Mouse (Mus musculus) left cerebral cortex, postnatal 4 days (tissue): Measurements from ENCODE around the gene Cds1. TPM values are rescaled to one million over a fixed set of nuclear protein-coding genes. Genes with fewer than 3 reads are reported as not detected.
"Not testable (repeated sequence)": the region's sequence is repeated elsewhere in the genome, so short reads cannot be mapped to it uniquely, and the experiment has no call there.

Source experiments
- DNase-seq: peaks from one replicate; pipeline ENCODE4 v3.0.0-alpha.2; 2022
- intact Hi-C: fragments of 180-260 bp; cut with DNase I; formaldehyde crosslinking; loops from one replicate; pipeline ENCODE4 v1.15.1; 2025
- total RNA-seq, 2 experiments: library from RNA; stranded (reverse); gene quantifications; 2 replicates each; pipeline ENCODE4 v1.2.3; 2021

The Cds1 gene
- total RNA-seq, 2 experiments from 2014 or later = 20.1 to 25.1 TPM

DNA sequence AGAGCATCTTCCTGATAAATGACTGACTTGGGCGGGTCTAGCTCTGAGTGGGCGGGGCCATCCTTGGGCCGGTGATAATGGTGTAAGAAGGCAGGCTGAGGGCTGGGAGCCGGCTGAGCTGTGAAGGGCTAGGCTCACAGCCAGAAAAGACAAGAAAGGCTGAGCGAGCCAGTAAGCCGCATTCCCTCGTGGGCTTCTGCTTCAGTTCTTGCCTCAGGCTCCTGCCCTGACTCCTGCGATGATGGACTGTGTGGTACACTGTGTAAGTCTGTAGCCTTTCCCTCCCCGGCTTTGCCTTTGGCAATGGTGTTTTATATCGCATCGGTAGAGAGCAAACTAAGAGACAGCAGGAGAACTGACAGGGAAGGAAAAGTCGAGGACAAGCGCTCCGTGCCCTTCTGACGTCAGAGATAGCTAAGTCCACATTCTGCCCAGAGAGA lies 61.6 kb downstream of the Cds1 start:
- peak; percentile 72 for DNase-seq
- intact Hi-C loops = no loop called here

DNA sequence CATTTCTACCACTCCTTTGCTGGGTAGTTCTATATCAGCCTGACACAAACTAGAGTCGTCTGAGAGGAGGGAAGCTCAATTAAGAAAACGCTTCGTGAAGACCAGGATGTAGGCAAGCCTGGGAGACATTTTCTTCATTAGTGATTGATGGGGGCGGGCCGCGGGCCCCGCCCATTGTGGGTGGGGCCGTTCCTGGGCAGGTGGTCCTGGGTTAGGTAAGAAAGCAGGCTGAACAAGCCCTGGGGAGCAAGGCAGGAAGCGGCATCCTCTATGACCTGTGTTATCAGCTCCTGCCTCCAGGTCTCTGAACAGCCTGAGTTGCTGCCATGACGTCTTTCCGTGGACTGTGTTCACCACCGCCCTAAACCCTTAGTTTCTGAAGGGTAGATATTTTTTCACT lies 62.5 kb downstream of the Cds1 start:
- DNase-seq = no peak
- intact Hi-C loops = no loop called here

- peak; percentile 66 for DNase-seq
- intact Hi-C loops = no loop called here
Observed at GRCm38 (mm10) chr5:101828932-101829331, 64.0 kb downstream of the Cds1 start.

GRCm38 (mm10) chr5:101830180-101830579 lies 65.2 kb downstream of the Cds1 start:
- no peak for DNase-seq
- intact Hi-C loops = no loop called here

- intact Hi-C loops = no loop called here
- DNase-seq = no peak
Observed at GRCm38 (mm10) chr5:101832042-101832441, 67.1 kb downstream of the Cds1 start.

- no peak for DNase-seq
- intact Hi-C loops = no loop called here
Observed at GRCm38 (mm10) chr5:101832991-101833390, 68.1 kb downstream of the Cds1 start.

DNA sequence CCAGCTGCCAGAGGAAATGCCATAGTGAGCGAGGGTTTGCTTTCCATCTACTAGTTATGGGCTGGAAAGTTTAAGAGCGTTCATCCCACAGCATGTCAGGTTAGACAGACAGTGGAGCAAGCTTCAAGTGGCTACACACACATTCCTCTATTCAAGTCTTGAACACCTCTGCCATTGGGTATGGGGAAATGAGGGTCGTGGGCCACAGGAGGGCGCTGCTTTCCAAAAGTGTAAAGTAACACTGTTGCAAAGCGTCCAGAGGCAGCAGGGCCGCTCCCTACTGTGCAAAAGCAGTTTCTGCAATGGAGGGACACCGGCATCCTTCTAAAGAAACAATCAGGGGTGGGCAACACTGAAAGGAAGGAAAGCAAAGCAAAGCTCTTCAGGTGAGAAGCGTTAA lies 68.9 kb downstream of the Cds1 start:
- no peak for DNase-seq
- intact Hi-C loops = no loop called here

- intact Hi-C loops = no loop called here
- DNase-seq = no peak
Observed at GRCm38 (mm10) chr5:101836221-101836620, 71.3 kb downstream of the Cds1 start.

DNA sequence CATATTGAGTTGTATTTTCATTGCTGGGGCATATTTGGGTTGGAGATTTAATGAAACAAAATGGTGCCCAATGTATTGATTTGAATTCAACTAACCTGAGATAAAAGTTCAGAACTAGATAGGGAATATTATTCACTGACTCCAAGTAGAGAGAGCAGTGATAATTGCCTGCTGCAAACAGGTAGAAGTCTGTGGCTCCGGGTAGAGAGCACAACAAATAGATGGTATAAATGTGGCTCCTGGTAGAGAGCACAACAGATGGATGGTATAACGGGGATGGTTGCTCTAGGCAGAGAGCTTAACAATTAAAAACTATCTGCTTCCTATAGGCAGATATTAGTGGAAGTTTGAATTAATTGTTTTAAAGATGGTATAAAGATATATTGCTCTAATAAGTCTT lies 72.7 kb downstream of the Cds1 start:
- intact Hi-C loops = not testable (repeated sequence)

GRCm38 (mm10) chr5:101840476-101840875 lies 75.5 kb downstream of the Cds1 start:
- intact Hi-C loops = no loop called here
- DNase-seq = no peak

More for the DNA sequence above, 72.7 kb downstream of the Cds1 start:
- not testable (repeated sequence) for DNase-seq

DNA sequence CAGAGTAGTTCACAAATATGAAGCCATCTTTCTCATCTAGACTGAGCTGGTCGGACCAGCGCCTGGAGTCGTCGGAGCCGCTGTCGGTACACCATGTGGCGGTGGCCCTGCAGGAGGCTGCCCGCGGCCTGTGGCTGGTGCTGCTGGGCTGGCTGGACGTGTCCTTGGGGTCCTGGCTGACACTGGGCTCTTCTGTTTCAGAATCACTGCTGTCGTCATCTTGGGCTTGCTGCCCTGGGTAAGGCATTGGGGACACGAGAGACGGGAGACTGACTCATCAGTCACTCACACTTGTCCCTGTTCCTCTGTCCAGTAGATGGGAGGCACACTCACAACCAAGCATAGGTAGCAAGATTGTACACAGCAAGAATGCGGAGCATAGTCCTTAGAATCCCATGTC lies 80.1 kb downstream of the Cds1 start:
- intact Hi-C loops = no loop called here
- no peak for DNase-seq

DNA sequence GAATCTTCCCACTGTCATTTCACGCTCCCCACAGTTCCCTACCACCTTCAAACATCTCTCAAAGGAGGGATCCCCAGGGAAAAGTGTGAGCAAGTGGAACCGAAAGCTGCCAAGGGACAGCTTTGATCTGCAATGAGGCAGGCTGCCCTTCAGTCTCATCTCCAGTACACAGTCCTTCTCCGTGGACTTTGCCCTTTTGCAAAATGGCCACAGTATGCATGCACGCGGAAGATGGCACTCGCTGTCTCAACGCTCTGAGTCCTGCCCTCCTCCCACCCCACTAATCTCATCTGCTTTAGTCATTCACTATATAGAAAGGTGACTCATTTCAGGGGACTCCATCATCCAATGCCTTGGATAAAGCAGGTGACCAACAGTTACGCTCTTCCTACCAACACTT lies 81.0 kb downstream of the Cds1 start:
- DNase-seq = no peak
- intact Hi-C loops = no loop called here

DNA sequence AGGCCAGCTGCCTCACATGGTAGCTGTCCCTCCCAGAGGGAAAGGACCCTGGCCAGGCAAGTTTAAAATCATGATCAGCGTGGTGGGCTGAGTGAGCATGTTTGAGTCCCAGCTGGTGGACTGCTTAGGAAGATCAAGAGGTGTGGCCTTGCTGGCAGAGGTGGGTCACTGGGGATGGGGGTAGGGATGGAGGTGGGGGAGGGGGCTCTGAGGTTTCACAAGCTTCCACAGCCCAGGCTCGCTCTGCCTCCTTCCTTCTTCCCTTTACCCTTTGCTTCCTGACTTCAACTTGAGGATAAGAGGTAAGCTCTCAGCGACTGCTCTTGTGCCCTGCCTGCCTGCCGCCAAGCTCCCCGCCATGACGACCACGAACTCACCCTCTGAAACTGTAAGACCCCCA lies 82.4 kb downstream of the Cds1 start:
- DNase-seq = no peak
- intact Hi-C loops = no loop called here

DNA sequence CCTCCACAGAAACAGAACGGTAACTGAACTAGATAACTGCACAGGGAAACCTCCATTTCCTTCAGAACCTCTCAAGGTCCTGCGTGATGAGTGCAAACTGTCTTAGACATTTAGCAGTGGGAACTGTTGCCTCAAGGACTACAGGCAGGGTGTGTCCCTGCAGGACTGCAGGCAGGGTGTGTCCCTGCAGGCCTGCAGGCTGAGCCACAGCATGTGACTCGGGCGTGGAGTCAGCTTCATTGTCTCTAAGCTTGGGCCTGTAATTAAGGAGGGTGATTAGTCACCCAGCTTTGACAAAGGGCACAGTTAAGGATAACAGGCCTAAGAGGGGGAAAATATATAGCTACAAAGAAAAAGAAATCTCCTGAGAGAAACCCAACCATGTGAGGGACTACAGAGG lies 82.8 kb downstream of the Cds1 start:
- DNase-seq = no peak
- intact Hi-C loops = no loop called here

DNA sequence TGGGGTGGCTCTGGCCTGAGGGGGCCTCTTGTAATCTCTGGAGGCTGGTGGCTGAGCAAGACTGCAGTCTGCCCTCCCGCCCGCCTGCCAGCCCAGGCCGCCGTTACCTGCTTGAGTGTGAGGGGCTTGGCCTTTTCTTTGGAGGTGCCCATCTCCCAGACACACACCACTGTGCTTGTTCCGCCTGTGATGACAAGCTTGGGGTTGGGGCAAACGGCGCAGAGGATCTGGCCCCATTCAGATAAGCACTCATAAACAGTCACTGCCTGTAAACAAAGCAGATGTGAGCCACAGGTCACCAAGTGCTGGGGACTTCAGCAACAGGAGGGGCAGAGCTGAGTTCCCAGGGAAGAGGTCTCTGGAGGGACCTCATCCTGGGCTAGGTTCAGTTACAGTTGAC lies 86.2 kb downstream of the Cds1 start:
- intact Hi-C loops = no loop called here
- DNase-seq = no peak

GRCm38 (mm10) chr5:101852116-101852680 lies 87.3 kb downstream of the Cds1 start:
- DNase-seq = no peak
- intact Hi-C loops = no loop called here

DNA sequence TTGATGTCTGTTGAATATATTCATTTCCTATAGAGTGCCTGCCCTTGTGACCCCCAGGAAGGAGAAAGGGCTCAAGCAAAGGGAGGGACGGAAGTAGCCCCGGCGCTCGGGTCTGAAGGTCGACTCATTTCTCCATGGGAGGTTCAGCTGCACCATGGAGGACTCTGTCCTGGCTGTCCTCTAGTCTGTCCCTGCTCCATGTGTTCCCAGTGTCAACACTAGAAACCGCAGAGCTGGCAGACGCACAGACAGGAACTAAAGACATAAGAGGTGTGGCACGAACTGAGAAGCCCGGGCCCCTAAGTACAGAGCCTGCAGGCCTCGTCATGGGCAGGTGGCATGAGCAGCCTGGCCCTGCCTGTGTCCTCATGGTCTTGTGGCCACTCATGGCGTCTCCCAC lies 89.2 kb downstream of the Cds1 start:
- no peak for DNase-seq
- intact Hi-C loops = no loop called here

- peak; percentile 21 for DNase-seq
- intact Hi-C loops = no loop called here
Observed at GRCm38 (mm10) chr5:101854667-101855066, 89.7 kb downstream of the Cds1 start.

GRCm38 (mm10) chr5:101855475-101855874 lies 90.5 kb downstream of the Cds1 start:
- DNase-seq = no peak
- intact Hi-C loops = no loop called here

DNA sequence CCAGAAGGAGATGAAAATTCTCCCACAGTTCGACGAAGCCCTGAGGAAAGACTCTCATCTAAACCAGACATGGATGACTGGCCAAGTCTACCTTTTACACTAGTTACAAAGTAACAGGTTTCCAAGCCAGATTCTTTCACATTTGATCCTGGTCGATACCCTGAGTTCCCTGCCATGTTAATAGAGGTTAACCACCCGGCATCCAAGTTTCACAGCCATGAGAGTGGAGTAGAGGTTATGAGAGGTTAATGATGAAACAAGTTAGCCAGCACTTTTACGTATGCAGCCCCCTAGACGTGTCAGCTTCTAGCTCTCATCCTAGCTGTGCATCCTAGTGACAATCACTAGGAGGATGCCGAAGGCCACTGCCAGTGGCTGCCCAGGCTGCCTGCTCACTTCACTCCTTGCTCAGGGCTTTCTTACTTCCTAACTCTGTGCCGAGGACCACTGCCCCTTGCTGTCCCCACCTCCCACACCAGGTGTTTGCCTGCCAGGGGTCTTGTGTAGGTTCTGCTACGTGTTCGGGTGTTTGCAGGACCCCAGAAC lies 94.0 kb downstream of the Cds1 start:
- no peak for DNase-seq
- intact Hi-C loops = no loop called here

DNA sequence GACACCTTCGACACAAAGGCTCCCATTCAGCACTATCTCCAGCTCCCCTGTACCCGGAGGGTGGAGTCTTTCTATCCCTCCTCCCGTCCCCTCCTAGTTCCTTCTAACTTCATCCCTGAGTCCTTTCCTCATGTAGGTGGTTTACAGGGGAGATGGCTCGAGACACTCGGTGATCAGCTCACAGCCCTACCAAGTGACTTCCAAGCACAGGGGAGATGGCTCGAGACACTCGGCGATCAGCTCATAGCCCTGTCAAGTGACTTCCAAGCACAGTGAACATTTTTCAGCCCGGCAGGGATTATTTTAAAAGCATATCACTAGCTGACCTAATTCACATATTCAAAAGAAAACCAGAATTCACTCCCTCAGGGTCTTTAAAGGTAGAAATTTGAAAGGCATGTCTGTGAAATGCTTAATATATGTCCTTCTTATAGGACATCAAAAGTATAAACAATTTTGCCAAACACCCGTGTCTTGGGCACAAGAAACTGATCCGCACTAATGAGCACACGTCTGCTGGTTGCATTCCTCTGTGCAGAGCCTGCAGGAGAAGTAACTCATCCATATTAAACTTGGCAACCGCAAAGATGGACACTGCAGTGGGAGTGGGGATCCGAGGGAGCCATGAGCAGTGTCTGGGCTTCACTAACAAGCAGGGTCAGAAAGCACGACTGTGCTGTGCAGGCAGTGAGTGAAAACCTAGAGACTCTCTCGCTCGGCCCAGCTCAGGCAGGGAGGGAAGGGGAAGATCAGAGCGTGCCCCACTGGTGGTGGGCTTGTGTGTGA lies 97.0 kb downstream of the Cds1 start:
- no peak for DNase-seq

DNA sequence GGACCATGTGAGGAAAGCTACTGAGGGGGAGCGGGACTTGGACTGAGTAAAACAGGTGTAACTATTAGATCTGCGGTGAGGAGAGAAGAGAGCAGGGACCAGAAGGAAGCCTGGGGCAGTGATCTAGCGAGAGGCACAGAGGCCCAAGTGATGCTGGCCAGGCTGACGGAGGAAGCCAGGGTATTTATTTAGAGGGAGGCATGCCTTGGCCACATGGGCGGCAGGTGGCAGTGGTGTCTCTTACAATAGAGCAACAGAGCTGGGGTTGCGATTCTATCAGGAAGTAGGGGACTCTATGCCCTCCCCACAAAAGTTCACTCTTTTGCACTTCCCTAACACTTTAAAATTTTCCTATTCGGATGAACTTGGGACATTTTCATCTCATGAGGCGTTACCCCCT lies 97.7 kb downstream of the Cds1 start:
- DNase-seq = no peak
- intact Hi-C loops = loop anchor here (10.0 kb wide), 1 partner anchor 1088 kb away; no protein-coding TSS in a partner anchor

More for the DNA sequence above, 97.0 kb downstream of the Cds1 start:
- intact Hi-C loops = loop anchor here (10.0 kb wide), 1 partner anchor 1087 kb away; no protein-coding TSS in a partner anchor
